Mouse (Mus musculus) kidney, adult 10 weeks (tissue): Measurements from ENCODE around the gene Zfyve9. TPM values are rescaled to one million over a fixed set of nuclear protein-coding genes. Genes with fewer than 3 reads are reported as not detected.

Source experiments
- polyA plus RNA-seq: library from polyadenylated mRNA; stranded (reverse); fragments of 350-450 nt; fragmentation: Illumina TruSeq; extraction: RNeasy Lipid Tissue Mini Kit (QIAGEN cat#74804); gene quantifications from one replicate; pipeline ENCODE4 v1.2.3, GENCODE M21; 2014; ENCODE audit warnings: low read depth, low replicate concordance

Zfyve9 gene
- 46.0 TPM for polyA plus RNA-seq

DNA sequence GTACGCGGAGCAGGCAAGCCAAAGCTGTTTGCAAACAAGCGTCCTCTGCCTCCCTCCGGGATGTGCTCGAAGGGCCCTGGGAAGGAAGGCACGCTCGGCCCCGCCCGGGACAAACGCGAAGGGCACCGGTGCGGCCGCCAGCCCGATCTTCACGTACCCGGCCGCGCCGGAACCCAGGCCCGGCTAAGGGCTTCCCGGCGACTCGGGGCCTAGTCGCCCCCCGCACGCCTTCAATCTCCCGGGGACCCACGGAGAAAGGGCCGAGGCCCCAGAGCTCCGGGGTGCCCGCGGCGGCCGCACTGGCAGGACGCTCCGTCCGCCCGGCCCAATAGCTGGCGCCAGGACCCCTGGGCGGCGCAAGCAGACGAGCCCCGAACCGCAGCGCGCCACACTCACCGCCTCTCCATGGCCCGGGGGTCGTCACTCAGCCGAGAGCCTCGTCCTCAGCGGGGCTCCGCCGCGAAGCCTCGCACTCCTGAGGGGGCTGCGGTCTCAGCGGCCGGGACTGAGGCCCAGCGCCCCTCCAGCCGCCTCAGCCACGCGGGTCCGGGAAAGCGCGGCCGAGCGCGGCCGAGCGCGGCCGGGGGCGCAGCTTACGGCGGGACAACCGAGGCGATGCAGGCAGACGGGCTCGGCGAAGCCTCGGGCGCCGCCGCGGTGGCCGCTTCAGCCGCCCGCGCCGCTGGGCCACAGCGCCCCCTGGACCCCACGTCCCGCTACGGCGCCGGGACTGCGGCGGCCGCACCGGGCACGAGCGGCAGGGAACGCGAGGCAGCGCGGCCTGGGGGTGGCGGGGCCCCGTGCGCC is at the start of gene Zfyve9:
TSS of gene Zfyve9 (minus strand) at position 742 of the 807 bp plus-strand sequence.

DNA sequence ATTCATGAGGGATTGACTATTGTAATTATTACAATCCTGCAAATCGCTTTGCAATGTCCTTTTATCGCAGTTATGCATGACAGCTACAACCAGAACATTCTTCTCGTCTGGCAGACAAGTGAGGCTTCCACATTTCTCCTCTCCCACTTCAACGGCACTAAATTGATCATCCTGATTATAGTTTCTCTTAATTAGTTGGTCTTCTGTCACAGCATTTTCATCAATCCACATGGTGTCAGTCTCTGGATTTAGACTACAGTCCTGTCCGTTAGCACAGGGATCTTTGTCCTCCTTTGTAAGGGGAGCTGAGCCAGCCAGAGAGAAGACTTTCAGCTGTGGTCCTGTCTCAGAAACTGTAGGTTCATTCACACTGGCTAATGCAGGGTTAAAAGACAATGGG is 61.2 kb downstream of the Zfyve9 start, which contains the start of gene 3110021N24Rik:
TSS of gene 3110021N24Rik (plus strand) at position 301 of the 400 bp plus-strand sequence.

GRCm38 (mm10) chr4:108619587-108620341 is 160.8 kb downstream of the Zfyve9 start, which contains the start of gene Cc2d1b:
TSS of gene Cc2d1b (plus strand) at chr4:108619940.

Other genes starting within 250 kb of the Zfyve9 start
- gene Prpf38a, start 201.5 kb downstream of the Zfyve9 start, polyA plus RNA-seq = 41.1 TPM
- not detected for gene Orc1, start 201.4 kb downstream of the Zfyve9 start, polyA plus RNA-seq
- gene Cc2d1b, start 160.9 kb downstream of the Zfyve9 start, polyA plus RNA-seq = 46.0 TPM
- gene 3110021N24Rik, start 61.1 kb downstream of the Zfyve9 start, polyA plus RNA-seq = 0.32 TPM
- 324 TPM for gene Btf3l4, start 52.8 kb upstream of the Zfyve9 start, polyA plus RNA-seq
- 40.8 TPM for gene Txndc12, start 53.8 kb upstream of the Zfyve9 start, polyA plus RNA-seq
- gene Kti12, start 67.0 kb upstream of the Zfyve9 start, polyA plus RNA-seq = 18.8 TPM
- not detected for gene A730015C16Rik, start 67.8 kb upstream of the Zfyve9 start, polyA plus RNA-seq
- 2.0 TPM for gene Rab3b, start 98.3 kb upstream of the Zfyve9 start, polyA plus RNA-seq
- gene Nrd1, start 219.9 kb upstream of the Zfyve9 start, polyA plus RNA-seq = 241 TPM